ENCODE assay signal across 26 mouse cellular contexts in genomic region chr17:47698156-47698555, GRCm38 (mm10). TPM values are rescaled to one million over a fixed set of nuclear protein-coding genes. Genes with fewer than 3 reads are reported as not detected.
DNase-seq lines count a peak whose midpoint lies in the region; ATAC-seq and TF ChIP-seq lines count a peak whose summit lies in the region.
"Had no signal": no experiment of that assay in that cellular context is flagged by ENCODE, and none has a peak within 500 bp of the region (broad histone marks: within the 10 kb centered on the region; RNA-seq: fewer than 3 reads in every experiment).

No protein-coding gene starts in this region.

- H3K9me3 ChIP-seq in forebrain, embryonic 12.5 days, result no peaks in the 10 kb centered on the region
- no peaks in the 10 kb centered on the region for H3K9me3 ChIP-seq in forebrain, postnatal 0 days (ENCODE audit: low read length)
- no peaks in the 10 kb centered on the region for H3K9me3 ChIP-seq in liver, embryonic 13.5 days (replicated peaks)
- no peaks in the 10 kb centered on the region for H3K9me3 ChIP-seq in liver, postnatal 0 days (ENCODE audit: low read length)
- H3K9me3 ChIP-seq: embryonic facial prominence, embryonic 10.5 days; forebrain, embryonic 10.5 days; G1E; heart, embryonic 13.5 days; hindbrain, embryonic 15.5 days had no signal

- 91% methylated on average over 10 of the region's 10 CpGs for WGBS in forebrain, embryonic 12.5 days
- WGBS in forebrain, postnatal 0 days, result 88% methylated on average over 10 of the region's 10 CpGs
- WGBS in liver, embryonic 13.5 days (ENCODE audit: insufficient replicate concordance), result 70% methylated on average over 10 of the region's 10 CpGs
- WGBS in liver, postnatal 0 days (ENCODE audit: insufficient replicate concordance), result 73% methylated on average over 10 of the region's 10 CpGs
- 88% methylated on average over 10 of the region's 10 CpGs for WGBS in cerebellum, adult 2 months

- DNase-seq in forebrain, postnatal 0 days, result no peak
- no peak for DNase-seq in liver, embryonic 13.5 days
- DNase-seq in liver, postnatal 0 days, result no peak
- peak; percentile 58 for DNase-seq in kidney, postnatal 10 days
- DNase-seq in yolk sac, embryonic 10.5 days (ENCODE audit: low spot score), result peak; percentile 88
- DNase-seq in gastrocnemius, postnatal 25 days, result no peak
- DNase-seq in cerebellum, adult 2 months, result no peak
- DNase-seq: adrenal gland, postnatal 14 days; B cell, adult 2 months; cerebellum, adult 11-12 months; cerebellum, adult 9-11 months; cerebellum, postnatal 36 days; gastrocnemius, adult 2 months; gastrocnemius, postnatal 36 days; heart, adult 11 months; heart, postnatal 36 days had no signal

- H3K4me2 ChIP-seq in forebrain, embryonic 12.5 days, result no peak overlapping the region
- H3K4me2 ChIP-seq in forebrain, postnatal 0 days (ENCODE audit: low read depth), result no peak overlapping the region
- H3K4me2 ChIP-seq in liver, embryonic 13.5 days, result no peak overlapping the region
- H3K4me2 ChIP-seq in liver, postnatal 0 days (ENCODE audit: low read depth, low read length), result no peak overlapping the region
- H3K4me2 ChIP-seq: heart, embryonic 13.5 days; hindbrain, embryonic 15.5 days had no signal

- no peak for ATAC-seq in forebrain, embryonic 12.5 days (ENCODE audit: low FRiP score)
- ATAC-seq in forebrain, postnatal 0 days, result no peak
- ATAC-seq in liver, embryonic 13.5 days (ENCODE audit: low read depth), result no peak
- ATAC-seq in liver, postnatal 0 days, result no peak
- ATAC-seq: CD4-positive, CD25-positive, alpha-beta regulatory T cell, adult 4 months had no signal

- TF ChIP-seq POLR2A in cerebellum, adult 2 months (IDR thresholded peaks at IDR 0.05; ENCODE audit: borderline replicate concordance, insufficient read depth, low read length), result no peak

- H3K4me3 ChIP-seq in forebrain, embryonic 12.5 days (replicated peaks), result no peak overlapping the region
- H3K4me3 ChIP-seq in forebrain, postnatal 0 days (ENCODE audit: low read depth, low read length), result no peak overlapping the region
- no peak overlapping the region for H3K4me3 ChIP-seq in liver, embryonic 13.5 days (replicated peaks)
- H3K4me3 ChIP-seq in liver, postnatal 0 days (ENCODE audit: low read depth, low read length), result no peak overlapping the region
- no peak overlapping the region for H3K4me3 ChIP-seq in cerebellum, adult 2 months (replicated peaks; ENCODE audit: insufficient read depth, low read depth, low read length)
- H3K4me3 ChIP-seq: embryonic facial prominence, embryonic 10.5 days; forebrain, embryonic 10.5 days; gastrocnemius, adult 2 months; heart, embryonic 13.5 days; hindbrain, embryonic 15.5 days had no signal

- peaks cover 25% of the 10 kb centered on the region for H3K27me3 ChIP-seq in forebrain, embryonic 12.5 days
- H3K27me3 ChIP-seq in forebrain, postnatal 0 days (ENCODE audit: insufficient read depth, low read length), result no peaks in the 10 kb centered on the region
- H3K27me3 ChIP-seq in liver, embryonic 13.5 days, result peaks cover 67% of the 10 kb centered on the region
- H3K27me3 ChIP-seq in liver, postnatal 0 days (ENCODE audit: insufficient read depth, low read length), result peaks cover 11% of the 10 kb centered on the region
- H3K27me3 ChIP-seq in cerebellum, adult 2 months (ENCODE audit: control insufficient read depth, insufficient read depth, low read length), result no peaks in the 10 kb centered on the region
- H3K27me3 ChIP-seq: hindbrain, embryonic 15.5 days had no signal

- H3K4me1 ChIP-seq in forebrain, embryonic 12.5 days, result peaks cover 17% of the 10 kb centered on the region
- no peaks in the 10 kb centered on the region for H3K4me1 ChIP-seq in forebrain, postnatal 0 days (ENCODE audit: insufficient read depth)
- peaks cover 44% of the 10 kb centered on the region for H3K4me1 ChIP-seq in liver, embryonic 13.5 days (replicated peaks)
- peaks cover 14% of the 10 kb centered on the region for H3K4me1 ChIP-seq in liver, postnatal 0 days (ENCODE audit: insufficient read depth)
- H3K4me1 ChIP-seq in cerebellum, adult 2 months (ENCODE audit: control insufficient read depth, insufficient read depth, low read length), result peaks cover 3% of the 10 kb centered on the region; the same call in 1 of the 2 replicates

- H3K36me3 ChIP-seq in forebrain, embryonic 12.5 days (replicated peaks), result peaks cover 34% of the 10 kb centered on the region
- H3K36me3 ChIP-seq in forebrain, postnatal 0 days (ENCODE audit: insufficient read depth), result peaks cover 31% of the 10 kb centered on the region
- 0 out of 2 replicates have a peak, but pooled peaks cover 4% of the 10 kb centered on the region for H3K36me3 ChIP-seq in liver, embryonic 13.5 days
- H3K36me3 ChIP-seq in liver, postnatal 0 days (replicated peaks; ENCODE audit: insufficient read depth, low read length), result no peaks in the 10 kb centered on the region

- no peak overlapping the region for H3K27ac ChIP-seq in forebrain, embryonic 12.5 days
- no peak overlapping the region for H3K27ac ChIP-seq in forebrain, postnatal 0 days (ENCODE audit: low read depth, low read length)
- H3K27ac ChIP-seq in liver, embryonic 13.5 days, result 0 out of 2 replicates have a peak overlapping the region, but pooled peaks have one; percentile 16
- no peak overlapping the region for H3K27ac ChIP-seq in liver, postnatal 0 days (ENCODE audit: low read depth)
- H3K27ac ChIP-seq in cerebellum, adult 2 months (ENCODE audit: insufficient read depth, low read length), result no peak overlapping the region
- H3K27ac ChIP-seq: embryonic facial prominence, embryonic 10.5 days; forebrain, embryonic 10.5 days; gastrocnemius, adult 2 months; heart, embryonic 13.5 days; hindbrain, embryonic 15.5 days had no signal

- H3K9ac ChIP-seq in forebrain, embryonic 12.5 days, result 0 out of 2 replicates have a peak overlapping the region, but pooled peaks have one; percentile 36
- no peak overlapping the region for H3K9ac ChIP-seq in forebrain, postnatal 0 days
- no peak overlapping the region for H3K9ac ChIP-seq in liver, embryonic 13.5 days
- H3K9ac ChIP-seq in liver, postnatal 0 days (replicated peaks), result no peak overlapping the region
- H3K9ac ChIP-seq: heart, embryonic 13.5 days; hindbrain, embryonic 15.5 days had no signal

- no peak for TF ChIP-seq CTCF in forebrain, postnatal 0 days (IDR thresholded peaks at IDR 0.05; ENCODE audit: low read depth)
- TF ChIP-seq CTCF in liver, postnatal 0 days (IDR thresholded peaks at IDR 0.05; ENCODE audit: low read depth), result no peak
- TF ChIP-seq CTCF in cerebellum, adult 2 months (IDR thresholded peaks at IDR 0.05; ENCODE audit: borderline replicate concordance, insufficient read depth, low read depth, low read length), result no peak

- TF ChIP-seq EP300 in liver, postnatal 0 days (IDR thresholded peaks at IDR 0.05; ENCODE audit: low read depth), result no peak

RNA-seq across cellular contexts. Expression of gene Prickle4, which starts 3.6 kb away (rescaled TPM):
- 0.91 and 1.0 TPM in 2 replicates for polyA plus RNA-seq in forebrain, embryonic 12.5 days (2016; fragmentation: Nextera tagmentation; extraction: Ambion mirVana)
- 1.8 TPM in 1 of 2 replicates, not detected in the other for total RNA-seq in forebrain, postnatal 0 days (2014; rRNA removed)
- 0.45 and 0.60 TPM in 2 replicates for polyA plus RNA-seq in forebrain, postnatal 0 days (2015; fragmentation: Nextera tagmentation; extraction: Ambion mirVana)
- polyA plus RNA-seq in liver, embryonic 13.5 days (2015; fragmentation: Nextera tagmentation; extraction: Ambion mirVana), result not detected in 2 replicates
- 0.25 TPM in 1 of 2 replicates, not detected in the other for polyA plus RNA-seq in liver, postnatal 0 days (2015; fragmentation: Nextera tagmentation; extraction: Ambion mirVana)
- 1 to 10 TPM; 1.3 to 2.6 TPM for total RNA-seq in gastrocnemius, postnatal 25 days (2021)
- polyA plus RNA-seq in cerebellum, adult 2 months (2012; rRNA removed), result 1.5 and 2.4 TPM in 2 replicates
- total RNA-seq: G1E had no signal
- polyA plus RNA-seq: CD4-positive, CD25-positive, alpha-beta regulatory T cell, adult 4 months; embryonic facial prominence, embryonic 10.5 days had no signal

RNA-seq across cellular contexts. Expression of gene Gm21981, which starts 3.9 kb away (rescaled TPM):
- polyA plus RNA-seq in forebrain, embryonic 12.5 days (2016; fragmentation: Nextera tagmentation; extraction: Ambion mirVana), result 0.40 and 0.60 TPM in 2 replicates
- total RNA-seq in forebrain, postnatal 0 days (2014; rRNA removed), result 4.9 and 5.2 TPM in 2 replicates
- polyA plus RNA-seq in forebrain, postnatal 0 days (2015; fragmentation: Nextera tagmentation; extraction: Ambion mirVana), result 0.76 and 0.97 TPM in 2 replicates
- 0.06 and 0.07 TPM in 2 replicates for polyA plus RNA-seq in liver, embryonic 13.5 days (2015; fragmentation: Nextera tagmentation; extraction: Ambion mirVana)
- polyA plus RNA-seq in liver, postnatal 0 days (2015; fragmentation: Nextera tagmentation; extraction: Ambion mirVana), result 0.13 TPM in 1 of 2 replicates, not detected in the other
- total RNA-seq in gastrocnemius, postnatal 25 days (2021), result under 1 TPM; 0.61 to 0.70 TPM
- polyA plus RNA-seq in cerebellum, adult 2 months (2012; rRNA removed), result 6.6 and 7.0 TPM in 2 replicates
- polyA plus RNA-seq: CD4-positive, CD25-positive, alpha-beta regulatory T cell, adult 4 months had no signal

RNA-seq across cellular contexts. Expression of gene Frs3, which starts 9.3 kb away (rescaled TPM):
- 11.1 and 11.9 TPM in 2 replicates for polyA plus RNA-seq in forebrain, embryonic 12.5 days (2016; fragmentation: Nextera tagmentation; extraction: Ambion mirVana)
- 68.0 and 79.6 TPM in 2 replicates for total RNA-seq in forebrain, postnatal 0 days (2014; rRNA removed)
- polyA plus RNA-seq in forebrain, postnatal 0 days (2015; fragmentation: Nextera tagmentation; extraction: Ambion mirVana), result 33.6 and 43.6 TPM in 2 replicates
- polyA plus RNA-seq in liver, embryonic 13.5 days (2015; fragmentation: Nextera tagmentation; extraction: Ambion mirVana), result 0.96 and 1.4 TPM in 2 replicates
- polyA plus RNA-seq in liver, postnatal 0 days (2015; fragmentation: Nextera tagmentation; extraction: Ambion mirVana), result 0.96 and 2.1 TPM in 2 replicates
- 1 to 10 TPM; 3.9 to 4.0 TPM for total RNA-seq in gastrocnemius, postnatal 25 days (2021)
- polyA plus RNA-seq in cerebellum, adult 2 months (2012; rRNA removed), result 46.5 and 51.3 TPM in 2 replicates

RNA-seq across cellular contexts. Expression of gene Tomm6, which starts 10.0 kb away (rescaled TPM):
- 346 and 368 TPM in 2 replicates for polyA plus RNA-seq in forebrain, embryonic 12.5 days (2016; fragmentation: Nextera tagmentation; extraction: Ambion mirVana)
- total RNA-seq in forebrain, postnatal 0 days (2014; rRNA removed), result 67.0 and 73.9 TPM in 2 replicates
- 329 and 353 TPM in 2 replicates for polyA plus RNA-seq in forebrain, postnatal 0 days (2015; fragmentation: Nextera tagmentation; extraction: Ambion mirVana)
- 288 and 289 TPM in 2 replicates for polyA plus RNA-seq in liver, embryonic 13.5 days (2015; fragmentation: Nextera tagmentation; extraction: Ambion mirVana)
- polyA plus RNA-seq in liver, postnatal 0 days (2015; fragmentation: Nextera tagmentation; extraction: Ambion mirVana), result 268 and 275 TPM in 2 replicates
- 100 to 1,000 TPM; 120 to 121 TPM for total RNA-seq in gastrocnemius, postnatal 25 days (2021)
- 148 and 167 TPM in 2 replicates for polyA plus RNA-seq in cerebellum, adult 2 months (2012; rRNA removed)

RNA-seq across cellular contexts. Expression of gene Pgc, which starts 28.5 kb away (rescaled TPM):
- not detected in 2 replicates for polyA plus RNA-seq in forebrain, embryonic 12.5 days (2016; fragmentation: Nextera tagmentation; extraction: Ambion mirVana)
- total RNA-seq in forebrain, postnatal 0 days (2014; rRNA removed), result not detected in 2 replicates
- not detected in 2 replicates for polyA plus RNA-seq in forebrain, postnatal 0 days (2015; fragmentation: Nextera tagmentation; extraction: Ambion mirVana)
- 0.08 TPM in 1 of 2 replicates, not detected in the other for polyA plus RNA-seq in liver, embryonic 13.5 days (2015; fragmentation: Nextera tagmentation; extraction: Ambion mirVana)
- polyA plus RNA-seq in liver, postnatal 0 days (2015; fragmentation: Nextera tagmentation; extraction: Ambion mirVana), result 0.07 and 0.15 TPM in 2 replicates
- total RNA-seq in gastrocnemius, postnatal 25 days (2021), result not detected
- 0.13 and 0.31 TPM in 2 replicates for polyA plus RNA-seq in cerebellum, adult 2 months (2012; rRNA removed)
- total RNA-seq: adrenal gland, postnatal 14 days; G1E; gastrocnemius, adult 2 months; gastrocnemius, postnatal 36 days; heart, postnatal 36 days had no signal
- polyA plus RNA-seq: CD4-positive, CD25-positive, alpha-beta regulatory T cell, adult 4 months; embryonic facial prominence, embryonic 14.5 days; forebrain, embryonic 10.5 days; G1E; heart, postnatal 0 days; hindbrain, embryonic 11.5 days had no signal

Comparison
In these comparisons a context has a peak if more than half of its experiments do, and no peak if none do; other contexts are left out.
1. DNase-seq: peak in kidney, postnatal 10 days (single experiment) and yolk sac, embryonic 10.5 days (single experiment); none in forebrain, postnatal 0 days (single experiment), liver, embryonic 13.5 days (single experiment), liver, postnatal 0 days (single experiment), gastrocnemius, postnatal 25 days (single experiment) and cerebellum, adult 2 months (0 of 2).